In genomic region chr16:67410482-67410881, GRCm38 (mm10) we compare ENCODE assay signal across 26 mouse cellular contexts.
DNase-seq lines count a peak whose midpoint lies in the region; ATAC-seq and TF ChIP-seq lines count a peak whose summit lies in the region.
"Had no signal": no experiment of that assay in that cellular context is flagged by ENCODE, and none has a peak within 500 bp of the region (broad histone marks: within the 10 kb centered on the region; RNA-seq: fewer than 3 reads in every experiment).

No protein-coding gene starts in this region.

- no peaks in the 10 kb centered on the region for H3K4me1 ChIP-seq in midbrain, postnatal 0 days (ENCODE audit: insufficient read depth, low read length)
- H3K4me1 ChIP-seq in midbrain, embryonic 11.5 days (ENCODE audit: control insufficient read depth, insufficient read depth, low read length) = no peaks in the 10 kb centered on the region
- H3K4me1 ChIP-seq in kidney, embryonic 14.5 days (ENCODE audit: control insufficient read depth, insufficient read depth, low read length) = no peaks in the 10 kb centered on the region
- H3K4me1 ChIP-seq: embryonic facial prominence, embryonic 15.5 days; forebrain, embryonic 12.5 days; heart, embryonic 12.5 days; hindbrain, embryonic 15.5 days; limb, embryonic 12.5 days; liver, embryonic 15.5 days; midbrain, embryonic 15.5 days had no signal

- H3K27me3 ChIP-seq in midbrain, postnatal 0 days (ENCODE audit: insufficient read depth, low read length) = no peaks in the 10 kb centered on the region
- no peaks in the 10 kb centered on the region for H3K27me3 ChIP-seq in midbrain, embryonic 11.5 days (ENCODE audit: control insufficient read depth, insufficient read depth, low read length)
- no peaks in the 10 kb centered on the region for H3K27me3 ChIP-seq in kidney, embryonic 14.5 days (ENCODE audit: control insufficient read depth, insufficient read depth, low read length)
- H3K27me3 ChIP-seq: embryonic facial prominence, embryonic 15.5 days; forebrain, embryonic 12.5 days; heart, embryonic 12.5 days; hindbrain, embryonic 15.5 days; limb, embryonic 12.5 days; liver, embryonic 15.5 days; midbrain, embryonic 15.5 days had no signal

- no peak overlapping the region for H3K4me2 ChIP-seq in midbrain, postnatal 0 days (ENCODE audit: low read depth, low read length, poor library complexity, severe bottlenecking)
- no peak overlapping the region for H3K4me2 ChIP-seq in midbrain, embryonic 11.5 days
- H3K4me2 ChIP-seq in kidney, embryonic 14.5 days (replicated peaks; ENCODE audit: low read depth, low read length) = no peak overlapping the region
- H3K4me2 ChIP-seq: embryonic facial prominence, embryonic 15.5 days; forebrain, embryonic 12.5 days; heart, embryonic 12.5 days; hindbrain, embryonic 15.5 days; limb, embryonic 12.5 days; liver, embryonic 15.5 days; lung, embryonic 14.5 days; midbrain, embryonic 15.5 days had no signal

- no peak overlapping the region for H3K4me3 ChIP-seq in midbrain, postnatal 0 days (ENCODE audit: low read depth, low read length)
- no peak overlapping the region for H3K4me3 ChIP-seq in midbrain, embryonic 11.5 days (ENCODE audit: low read depth, low read length)
- no peak overlapping the region for H3K4me3 ChIP-seq in kidney, embryonic 14.5 days (ENCODE audit: low read length)
- H3K4me3 ChIP-seq: embryonic facial prominence, embryonic 15.5 days; forebrain, embryonic 12.5 days; heart, embryonic 12.5 days; hindbrain, embryonic 15.5 days; limb, embryonic 12.5 days; liver, embryonic 15.5 days; midbrain, embryonic 15.5 days had no signal

- 41% methylated on average over 2 of the region's 2 CpGs for WGBS in midbrain, postnatal 0 days
- 81% methylated on average over 2 of the region's 2 CpGs for WGBS in midbrain, embryonic 11.5 days
- 77% methylated on average over 2 of the region's 2 CpGs for WGBS in kidney, embryonic 14.5 days

- no peak overlapping the region for H3K9ac ChIP-seq in midbrain, postnatal 0 days (replicated peaks; ENCODE audit: low read length, poor library complexity, severe bottlenecking)
- no peak overlapping the region for H3K9ac ChIP-seq in midbrain, embryonic 11.5 days (ENCODE audit: low read length)
- H3K9ac ChIP-seq in kidney, embryonic 14.5 days (ENCODE audit: low read depth, low read length) = no peak overlapping the region
- H3K9ac ChIP-seq: embryonic facial prominence, embryonic 15.5 days; forebrain, embryonic 12.5 days; forebrain, postnatal 0 days; heart, embryonic 12.5 days; hindbrain, embryonic 15.5 days; limb, embryonic 12.5 days; liver, embryonic 15.5 days; lung, embryonic 14.5 days; midbrain, embryonic 15.5 days had no signal

- no peak for ATAC-seq in midbrain, postnatal 0 days (ENCODE audit: low FRiP score)
- ATAC-seq in midbrain, embryonic 11.5 days (ENCODE audit: low FRiP score) = no peak
- ATAC-seq in kidney, embryonic 14.5 days (ENCODE audit: low FRiP score, low TSS enrichment) = no peak
- ATAC-seq: forebrain, postnatal 0 days; midbrain, embryonic 15.5 days had no signal

- H3K36me3 ChIP-seq in midbrain, postnatal 0 days (ENCODE audit: insufficient read depth, low read length) = no peaks in the 10 kb centered on the region
- no peaks in the 10 kb centered on the region for H3K36me3 ChIP-seq in midbrain, embryonic 11.5 days (ENCODE audit: control insufficient read depth, insufficient read depth, low read length)
- H3K36me3 ChIP-seq in kidney, embryonic 14.5 days (ENCODE audit: control insufficient read depth, insufficient read depth, low read length) = no peaks in the 10 kb centered on the region
- H3K36me3 ChIP-seq: embryonic facial prominence, embryonic 15.5 days; forebrain, embryonic 12.5 days; heart, embryonic 12.5 days; hindbrain, embryonic 15.5 days; limb, embryonic 12.5 days; liver, embryonic 15.5 days; midbrain, embryonic 15.5 days had no signal

- peak; percentile 42 for DNase-seq in midbrain, postnatal 0 days (ENCODE audit: low spot score)
- DNase-seq in midbrain, embryonic 11.5 days (ENCODE audit: low spot score, missing footprints) = no peak
- peak; percentile 75 for DNase-seq in cerebellum, adult 11-12 months
- peak; percentile 92 for DNase-seq in cerebellum, adult 9-10 months
- peak; percentile 68 to 79 for DNase-seq in cerebellum, postnatal 36 days
- DNase-seq in embryo, embryonic 11 days = no peak
- DNase-seq: adrenal gland, postnatal 25 days; B cell, adult 2 months; forebrain, postnatal 0 days; gastrocnemius, postnatal 14 days; heart, adult 18-20 months; kidney, adult 18-20 months; kidney, postnatal 4 days; lung, embryonic 14.5 days; lung, postnatal 14 days; thymus, adult 2 months; thymus, postnatal 36 days had no signal

- H3K27ac ChIP-seq in midbrain, postnatal 0 days (ENCODE audit: low read depth, low read length) = no peak overlapping the region
- no peak overlapping the region for H3K27ac ChIP-seq in midbrain, embryonic 11.5 days (ENCODE audit: low read depth, low read length)
- H3K27ac ChIP-seq in kidney, embryonic 14.5 days (ENCODE audit: low read depth, low read length) = no peak overlapping the region
- H3K27ac ChIP-seq: embryonic facial prominence, embryonic 15.5 days; forebrain, embryonic 12.5 days; hindbrain, embryonic 15.5 days; kidney, postnatal 0 days; limb, embryonic 12.5 days; liver, embryonic 15.5 days; midbrain, embryonic 15.5 days had no signal

- no peaks in the 10 kb centered on the region for H3K9me3 ChIP-seq in midbrain, postnatal 0 days (ENCODE audit: low read length)
- H3K9me3 ChIP-seq in midbrain, embryonic 11.5 days (ENCODE audit: control insufficient read depth, low read length) = no peaks in the 10 kb centered on the region
- no peaks in the 10 kb centered on the region for H3K9me3 ChIP-seq in kidney, embryonic 14.5 days (ENCODE audit: control insufficient read depth, low read length)
- H3K9me3 ChIP-seq: embryonic facial prominence, embryonic 15.5 days; forebrain, embryonic 12.5 days; heart, embryonic 12.5 days; hindbrain, embryonic 15.5 days; limb, embryonic 12.5 days; liver, embryonic 15.5 days; midbrain, embryonic 15.5 days had no signal

- no peak for TF ChIP-seq CTCF in midbrain, postnatal 0 days (IDR thresholded peaks at IDR 0.05)

Comparison
In these comparisons a context has a peak if more than half of its experiments do, and no peak if none do; other contexts are left out.
1. DNase-seq: peak in midbrain, postnatal 0 days (single experiment), cerebellum, adult 11-12 months (single experiment), cerebellum, adult 9-10 months (single experiment) and cerebellum, postnatal 36 days (2 of 2); none in midbrain, embryonic 11.5 days (single experiment) and embryo, embryonic 11 days (single experiment).